Mouse (Mus musculus) heart, embryonic 16.5 days (tissue): ENCODE data around the gene Tmem251. TPM values are rescaled to one million over a fixed set of nuclear protein-coding genes. Genes with fewer than 3 reads are reported as not detected.
A peak's percentile ranks its signal among the peaks of the same experiment; 100 is the strongest.

Experiments used
- ATAC-seq: fragments of 200-750 bp; cut with Nextera tagmentation; replicated peaks from 2 replicates; pipeline ENCODE4 v1.8.0; 2017; ENCODE audit warnings: moderate number of reproducible peaks; ENCODE audit not compliant: insufficient read depth, low FRiP score; ENCODE audit errors: extremely low read depth
- H3K27ac ChIP-seq: fragments of 300-500 bp; sonication (generic); 2 replicates; pipeline ENCODE4 v1.5.1; 2014; ENCODE audit warnings: mild to moderate bottlenecking, low read length, control low read depth, moderate library complexity
- H3K27me3 ChIP-seq: fragments of 300-500 bp; sonication (generic); 2 replicates; pipeline ENCODE4 v1.6.1; 2014; ENCODE audit warnings: low read length, mixed read lengths; ENCODE audit not compliant: control insufficient read depth, insufficient read depth
- H3K36me3 ChIP-seq: fragments of 300-500 bp; sonication (generic); 2 replicates; pipeline ENCODE4 v1.6.1; 2014; ENCODE audit not compliant: control insufficient read depth, insufficient read depth
- H3K4me1 ChIP-seq: fragments of 300-500 bp; sonication (generic); 2 replicates; pipeline ENCODE4 v1.6.1; 2014; ENCODE audit warnings: low read length, mixed read lengths; ENCODE audit not compliant: control insufficient read depth, insufficient read depth
- H3K4me2 ChIP-seq: fragments of 300-500 bp; sonication (generic); 2 replicates; pipeline ENCODE4 v1.6.1; 2014; ENCODE audit warnings: low read depth, mild to moderate bottlenecking, control low read depth, low read length
- H3K4me3 ChIP-seq: fragments of 300-500 bp; sonication (generic); 2 replicates; pipeline ENCODE4 v1.5.1; 2014; ENCODE audit warnings: mild to moderate bottlenecking, control low read depth, low read length
- H3K9ac ChIP-seq: fragments of 300-500 bp; sonication (generic); 2 replicates; pipeline ENCODE4 v1.6.1; 2014; ENCODE audit warnings: low read length, control low read depth
- H3K9me3 ChIP-seq: fragments of 300-500 bp; sonication (generic); replicated peaks from 2 replicates; pipeline ENCODE4 v1.6.1; 2016; ENCODE audit warnings: low read length; ENCODE audit not compliant: control insufficient read depth
- WGBS: fragments of 180-500 bp; shearing (Covaris S2); extraction: QIAGEN DNeasy Blood & Tissue Kit; methylation state at CpG from one replicate; pipeline ENCODE4 v1.1.7; 2014; 5-methylcytosine and 5-hydroxymethylcytosine counted together
- polyA plus RNA-seq: library from polyadenylated mRNA; unstranded; fragments of >200 nt; fragmentation: Nextera tagmentation; extraction: Ambion mirVana; gene quantifications from 2 replicates; pipeline ENCODE4 v1.2.1, GENCODE M21; 2015

Gene Tmem251
- 7.7 and 8.3 TPM in 2 replicates for polyA plus RNA-seq

DNA sequence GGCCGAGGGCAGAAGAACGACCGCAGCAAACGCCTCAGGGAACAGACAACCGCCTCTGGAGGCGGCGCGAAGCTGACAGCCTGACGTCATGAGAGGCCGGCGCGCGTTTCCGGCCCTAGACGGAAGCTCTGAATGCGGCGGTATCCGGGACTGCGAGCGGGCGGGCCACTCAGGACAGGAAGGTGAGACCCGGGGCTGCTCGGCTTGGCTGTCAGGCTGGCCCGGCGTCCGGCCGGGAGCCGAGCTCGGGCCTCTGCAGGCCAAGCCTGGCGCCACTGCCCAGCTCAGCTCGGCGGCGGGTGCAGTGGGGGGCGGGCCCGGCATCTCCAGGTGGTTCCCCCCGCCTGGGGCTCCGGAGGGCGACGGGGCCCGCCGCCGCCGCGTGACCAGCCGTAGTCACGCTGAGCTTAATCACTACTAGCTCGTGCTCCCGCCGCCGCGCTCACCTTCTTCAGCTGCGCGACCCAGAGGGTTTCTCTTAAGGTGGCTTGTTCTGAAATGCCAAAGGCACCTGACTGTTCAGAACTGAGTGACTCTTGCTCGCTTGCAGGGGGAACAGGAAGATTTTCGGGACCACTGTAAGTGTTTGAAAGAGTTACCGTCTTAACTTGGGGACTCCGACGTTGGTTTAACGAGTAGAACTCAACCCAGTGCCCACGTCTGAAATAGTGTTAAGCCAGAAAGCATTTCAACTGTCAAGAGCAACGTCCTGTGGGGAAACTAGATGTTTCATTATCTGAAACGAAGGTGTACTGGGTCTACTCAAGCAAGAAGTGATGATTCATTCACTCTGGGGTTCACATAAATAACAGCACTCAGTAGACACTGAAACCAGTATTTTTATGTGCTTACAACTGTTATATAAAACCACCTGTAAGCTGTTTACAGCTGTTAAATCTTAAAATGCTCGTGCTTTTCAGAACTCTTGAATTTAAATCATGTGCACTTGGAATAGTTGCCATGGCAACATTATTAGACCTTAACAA lies at the start of gene Tmem251, which contains the start of gene Moap1:
Gene Tmem251, plus strand, starts transcription at position 174 of the 986 bp plus-strand sequence.
Gene Moap1, minus strand, starts transcription at position 73 of the 986 bp plus-strand sequence.
- H3K27me3 ChIP-seq, result no peaks in the 10 kb centered on the region
- 0 out of 2 replicates have a peak, but pooled peaks cover 3% of the 10 kb centered on the region for H3K36me3 ChIP-seq
- H3K9ac ChIP-seq, result peak within 1 kb of the TSS; percentile 93
- WGBS, result under 1% methylated on average over 62 of the region's 63 CpGs
- peaks cover 18% of the 10 kb centered on the region for H3K4me1 ChIP-seq
- peak within 1 kb of the TSS; percentile 97 for H3K27ac ChIP-seq
- ATAC-seq, result peak; percentile 95
- peak within 1 kb of the TSS; percentile 92 for H3K4me3 ChIP-seq
- H3K9me3 ChIP-seq, result no peaks in the 10 kb centered on the region
- peak within 1 kb of the TSS; percentile 83 for H3K4me2 ChIP-seq

DNA sequence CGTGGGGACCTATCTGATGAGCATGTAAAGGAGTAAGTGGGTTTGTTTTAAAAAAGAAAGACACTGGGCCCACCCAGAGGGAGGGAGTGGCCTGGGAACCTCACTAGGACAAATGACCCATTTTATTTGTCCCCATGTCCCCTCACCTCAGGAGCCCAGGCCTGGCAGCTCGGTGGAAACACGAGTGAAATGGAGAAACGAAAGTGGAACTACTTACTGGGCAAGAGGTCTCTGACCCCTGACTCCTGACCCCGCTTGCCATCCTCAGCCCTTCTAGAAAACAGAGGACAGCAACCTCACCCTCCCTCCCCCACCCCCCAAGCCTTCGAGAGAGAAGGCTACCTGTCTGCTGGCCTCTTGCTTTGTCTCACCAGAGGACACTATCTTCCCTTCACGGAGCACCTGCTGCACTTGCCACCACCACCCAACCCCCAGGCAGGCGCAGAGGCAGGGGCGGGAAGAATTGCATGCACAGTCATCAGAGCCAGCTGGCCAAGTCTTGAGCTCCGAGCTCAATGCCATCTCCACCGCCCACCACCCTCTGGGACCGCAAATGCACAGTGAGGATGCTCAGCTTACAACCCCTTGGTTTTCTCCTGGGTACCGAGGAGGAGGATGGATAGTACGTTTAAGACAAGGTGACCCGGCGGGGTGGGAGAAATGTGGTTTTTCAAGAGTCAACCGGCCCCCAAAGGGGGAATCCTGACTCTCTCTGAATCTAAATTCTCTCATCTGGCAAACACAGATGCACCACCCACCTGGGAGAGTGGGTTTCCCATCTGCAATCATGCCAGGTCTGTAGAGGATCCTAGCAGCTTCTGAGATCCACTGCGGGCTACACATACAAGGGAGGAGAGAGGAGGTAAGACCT lies 48.0 kb upstream of the Tmem251 start:
- peak overlapping the region; percentile 41; the same call in 1 of the 2 replicates for H3K9ac ChIP-seq
- WGBS, result 72% methylated on average over 18 of the region's 18 CpGs
- no peaks in the 10 kb centered on the region for H3K27me3 ChIP-seq
- no peaks in the 10 kb centered on the region for H3K9me3 ChIP-seq
- ATAC-seq, result no peak
- peaks cover 24% of the 10 kb centered on the region for H3K4me1 ChIP-seq
- H3K36me3 ChIP-seq, result no peaks in the 10 kb centered on the region
- peak overlapping the region; percentile 14; the same call in 1 of the 2 replicates for H3K27ac ChIP-seq
- H3K4me3 ChIP-seq, result no peak overlapping the region
- peak overlapping the region; percentile 28 for H3K4me2 ChIP-seq

DNA sequence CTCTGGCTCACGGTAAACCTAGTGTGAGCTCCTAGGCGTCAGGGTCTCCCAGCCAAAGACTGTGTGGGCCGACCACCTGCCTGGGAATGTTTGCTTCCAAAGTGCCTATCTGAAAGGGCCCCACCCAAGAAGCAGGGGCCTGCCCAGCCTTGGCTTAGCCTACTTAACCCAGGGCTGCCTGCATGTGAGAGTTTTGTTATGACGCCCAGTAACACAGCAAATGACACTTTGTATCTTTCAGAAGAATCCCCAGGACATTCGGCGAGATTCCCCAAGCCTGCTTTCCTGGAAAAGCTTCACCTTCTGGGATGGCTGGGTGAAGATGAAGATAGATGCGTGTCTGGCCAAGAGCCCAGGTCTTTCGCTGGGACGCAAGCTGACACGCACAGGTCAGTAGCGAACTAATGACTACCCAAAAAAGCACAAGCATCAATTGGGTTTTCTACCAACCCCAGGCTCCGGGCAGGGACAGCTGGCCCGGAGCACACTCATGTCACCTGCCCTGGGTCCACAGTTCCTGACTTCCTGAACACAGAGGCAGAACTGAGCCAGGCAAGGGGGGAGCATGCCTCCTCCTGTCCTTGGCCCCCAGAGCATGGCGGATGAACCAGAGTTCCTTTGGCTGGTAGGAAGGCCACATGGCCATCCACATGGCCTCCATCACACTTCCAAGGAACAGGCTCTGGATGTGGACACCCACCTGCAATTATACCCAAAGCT lies 46.8 kb upstream of the Tmem251 start:
- no peak overlapping the region for H3K4me2 ChIP-seq
- no peaks in the 10 kb centered on the region for H3K36me3 ChIP-seq
- H3K27me3 ChIP-seq, result no peaks in the 10 kb centered on the region
- H3K9me3 ChIP-seq, result no peaks in the 10 kb centered on the region
- ATAC-seq, result no peak
- H3K4me3 ChIP-seq, result no peak overlapping the region
- peaks cover 21% of the 10 kb centered on the region for H3K4me1 ChIP-seq
- 74% methylated on average over 14 of the region's 14 CpGs for WGBS
- peak overlapping the region; percentile 41; the same call in 1 of the 2 replicates for H3K9ac ChIP-seq
- no peak overlapping the region; the same call in 1 of the 2 replicates for H3K27ac ChIP-seq

DNA sequence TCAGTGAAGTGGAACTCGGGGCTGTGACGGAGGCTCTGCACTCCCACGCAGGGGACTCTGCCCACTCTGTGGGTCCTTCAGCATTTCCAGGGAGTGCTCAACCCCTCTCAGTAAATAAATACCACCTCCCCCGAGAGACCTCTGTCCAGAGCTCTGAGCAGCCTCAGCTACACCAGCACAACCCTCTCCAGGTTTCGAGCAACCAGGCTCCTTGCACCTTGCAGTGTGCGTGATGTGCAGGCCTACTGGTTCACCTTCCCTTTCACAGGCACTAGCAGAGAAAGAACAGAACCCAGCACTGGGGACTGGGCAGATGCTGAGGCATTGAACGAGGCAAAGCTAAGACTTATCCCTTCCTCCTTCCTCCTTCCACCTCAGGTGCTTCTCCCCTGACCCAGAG lies 46.2 kb upstream of the Tmem251 start:
- no peak for ATAC-seq
- WGBS, result 73% methylated on average over 7 of the region's 7 CpGs
- H3K27ac ChIP-seq, result no peak overlapping the region
- H3K4me1 ChIP-seq, result peaks cover 22% of the 10 kb centered on the region
- no peaks in the 10 kb centered on the region for H3K36me3 ChIP-seq
- H3K9me3 ChIP-seq, result no peaks in the 10 kb centered on the region
- no peaks in the 10 kb centered on the region for H3K27me3 ChIP-seq
- H3K9ac ChIP-seq, result no peak overlapping the region
- no peak overlapping the region for H3K4me3 ChIP-seq
- H3K4me2 ChIP-seq, result no peak overlapping the region

DNA sequence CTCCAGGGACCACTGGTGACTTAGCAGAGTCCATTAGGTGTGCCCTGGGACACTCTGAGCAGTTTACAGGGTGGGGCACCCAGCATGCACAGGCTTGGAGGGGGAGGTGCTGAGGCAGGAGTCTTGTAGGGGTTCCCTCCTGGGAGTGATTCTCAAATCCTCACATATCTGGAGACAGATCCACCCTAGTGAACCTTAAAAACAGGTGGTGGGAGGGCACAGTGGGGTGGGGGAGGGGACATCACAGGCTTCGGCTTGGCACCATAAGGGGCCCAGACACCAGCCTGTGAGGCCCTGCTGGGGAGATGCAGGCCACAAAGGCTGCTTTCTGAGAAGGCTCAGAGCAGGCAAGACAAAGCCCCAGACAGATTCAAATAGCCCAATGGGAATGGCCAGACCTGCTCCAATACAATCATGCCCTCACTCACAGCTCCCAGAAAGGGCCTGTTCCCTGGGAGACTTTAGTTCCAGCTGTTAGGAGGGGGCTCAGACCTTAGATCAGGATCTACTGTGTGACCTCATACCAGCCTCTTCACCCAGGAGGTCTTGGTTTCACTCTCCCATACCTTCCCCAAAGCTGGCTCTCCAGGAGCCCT lies 45.4 kb upstream of the Tmem251 start:
- 63% methylated on average over 1 of the region's 1 CpGs for WGBS
- Histone ChIP-seq H3K4me2 (0 out of 2 replicates have a peak overlapping the region, but pooled peaks have one; percentile 14), H3K4me3 (no peak overlapping the region), H3K4me1 (peaks cover 30% of the 10 kb centered on the region), H3K27ac (peak overlapping the region; percentile 36; the same call in 1 of the 2 replicates), H3K9ac (peak overlapping the region; percentile 56; the same call in 1 of the 2 replicates), H3K27me3 (no peaks in the 10 kb centered on the region), H3K36me3 (no peaks in the 10 kb centered on the region), H3K9me3 (no peaks in the 10 kb centered on the region)
- ATAC-seq, result peak; percentile 39

DNA sequence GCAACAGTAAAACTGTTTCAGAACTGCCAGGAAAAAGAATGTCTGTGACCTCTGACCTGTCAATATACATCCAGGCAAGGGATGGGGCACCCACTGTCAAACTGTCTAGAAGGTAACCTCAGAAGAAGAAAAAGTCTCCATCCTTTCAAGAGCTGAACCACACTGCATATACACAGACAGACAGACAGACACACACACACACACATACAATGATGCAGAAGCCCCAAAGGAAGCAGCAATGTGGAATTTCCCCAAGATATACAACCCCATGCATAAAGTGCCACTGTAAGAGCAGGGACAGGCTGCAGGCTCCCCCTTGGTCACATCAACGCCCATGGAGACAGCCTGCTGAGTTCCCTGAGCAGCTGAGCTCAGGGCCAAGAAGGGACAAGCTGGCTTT lies 44.4 kb upstream of the Tmem251 start:
- Histone ChIP-seq H3K36me3 (no peaks in the 10 kb centered on the region), H3K9ac (no peak overlapping the region), H3K27ac (peak overlapping the region; percentile 12; the same call in 1 of the 2 replicates), H3K9me3 (no peaks in the 10 kb centered on the region), H3K27me3 (no peaks in the 10 kb centered on the region), H3K4me2 (no peak overlapping the region), H3K4me1 (peaks cover 40% of the 10 kb centered on the region), H3K4me3 (no peak overlapping the region)
- 45% methylated on average over 1 of the region's 1 CpGs for WGBS
- no peak for ATAC-seq

DNA sequence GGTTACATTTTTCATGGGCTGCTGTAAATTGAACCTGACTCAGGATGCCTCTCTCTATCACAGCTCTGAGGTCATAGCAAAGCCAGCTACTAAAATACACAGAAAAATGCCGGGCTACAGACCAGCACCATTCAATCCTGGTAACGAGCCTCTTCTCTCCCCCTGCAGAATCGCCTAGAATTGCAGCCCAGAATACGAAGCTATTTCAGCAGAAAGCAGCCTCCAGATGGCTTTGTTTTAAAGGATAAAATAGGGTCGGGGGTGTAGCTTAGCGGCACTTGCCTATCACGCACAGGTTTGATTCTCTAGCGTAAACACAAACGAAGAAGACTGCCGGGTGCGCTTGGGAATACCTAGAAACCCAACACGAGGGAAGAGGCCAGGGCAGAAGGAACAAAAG lies 43.1 kb upstream of the Tmem251 start:
- WGBS, result 71% methylated on average over 12 of the region's 12 CpGs
- H3K4me3 ChIP-seq, result no peak overlapping the region
- H3K4me2 ChIP-seq, result no peak overlapping the region
- ATAC-seq, result no peak
- H3K4me1 ChIP-seq, result peaks cover 41% of the 10 kb centered on the region
- H3K36me3 ChIP-seq, result no peaks in the 10 kb centered on the region
- H3K9me3 ChIP-seq, result no peaks in the 10 kb centered on the region
- H3K27me3 ChIP-seq, result no peaks in the 10 kb centered on the region
- no peak overlapping the region for H3K27ac ChIP-seq
- no peak overlapping the region for H3K9ac ChIP-seq

DNA sequence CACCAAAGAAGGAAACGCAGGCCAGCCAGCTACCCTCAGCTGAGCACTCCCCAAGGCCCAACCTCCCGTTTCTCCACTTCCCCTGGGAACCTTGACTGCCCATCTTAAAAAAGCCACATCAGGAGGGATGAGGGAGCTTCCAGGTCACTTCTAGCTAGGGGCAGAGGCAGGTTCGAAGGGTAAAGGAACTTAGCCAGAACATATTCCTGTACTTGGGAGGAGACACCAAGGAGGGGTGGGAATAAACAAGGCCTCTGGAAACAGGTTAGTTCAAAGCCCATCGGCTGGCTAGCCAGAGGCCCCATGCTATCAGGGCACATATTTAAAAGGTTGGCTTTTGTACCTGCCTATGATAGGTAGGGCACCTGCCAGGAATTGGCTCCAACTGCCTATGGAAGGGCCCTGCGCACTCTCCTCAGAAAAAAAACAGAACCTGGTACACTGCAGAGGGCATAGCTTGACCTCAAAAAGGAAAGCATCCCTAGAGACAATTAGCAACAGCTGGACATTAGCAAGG lies 41.8 kb upstream of the Tmem251 start:
- 83% methylated on average over 5 of the region's 5 CpGs for WGBS
- no peak for ATAC-seq
- H3K27ac ChIP-seq, result no peak overlapping the region
- no peaks in the 10 kb centered on the region for H3K27me3 ChIP-seq
- no peak overlapping the region for H3K4me2 ChIP-seq
- no peak overlapping the region for H3K4me3 ChIP-seq
- H3K9ac ChIP-seq, result no peak overlapping the region
- no peaks in the 10 kb centered on the region for H3K36me3 ChIP-seq
- no peaks in the 10 kb centered on the region for H3K9me3 ChIP-seq
- H3K4me1 ChIP-seq, result peaks cover 44% of the 10 kb centered on the region
